Mouse (Mus musculus) testis, adult 2 months (tissue): ENCODE measurements around the gene Skap1.

Experiments
- CTCF ChIP-seq: fragments of 200-500 bp; IDR thresholded peaks from 2 replicates; pipeline ENCODE4 v1.5.1; 2012; ENCODE audit warnings: low read depth, mild to moderate bottlenecking, inconsistent platforms, low read length, moderate library complexity; ENCODE audit not compliant: control insufficient read depth, insufficient read depth, insufficient replicate concordance
- POLR2A ChIP-seq: fragments of 200-500 bp; IDR thresholded peaks from 2 replicates; pipeline ENCODE4 v1.6.1; 2012; ENCODE audit warnings: low read depth, mild to moderate bottlenecking, inconsistent platforms, low read length, moderate library complexity; ENCODE audit not compliant: control insufficient read depth

DNA sequence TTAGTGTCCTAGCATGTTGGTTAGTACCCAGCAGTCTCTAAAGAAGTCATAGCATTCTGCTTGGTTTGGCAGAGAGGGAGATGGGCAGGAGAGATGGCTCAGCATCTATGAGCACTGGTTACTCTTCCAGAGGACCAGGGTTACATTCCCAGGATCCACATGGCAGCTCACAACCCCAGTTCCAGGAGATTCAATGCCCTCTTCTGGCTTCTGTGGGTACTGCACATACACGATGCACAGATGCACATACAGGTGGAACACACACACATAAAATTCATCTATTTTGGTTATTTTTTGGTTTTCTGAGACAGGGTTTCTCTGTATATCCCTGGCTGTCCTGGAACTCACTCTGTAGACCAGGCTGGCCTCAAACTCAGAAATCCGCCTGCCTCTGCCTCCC, 290.9 kb downstream of the Skap1 start:
- TF ChIP-seq CTCF = peak; percentile 23; the same call in 1 of the 2 replicates
- TF ChIP-seq POLR2A = no peak
